Mouse (Mus musculus): ENCODE results near the gene Nrg3. TPM values are rescaled to one million over a fixed set of nuclear protein-coding genes. Genes with fewer than 3 reads are reported as not detected.

The Nrg3 gene
- polyA plus RNA-seq (2012; rRNA removed) = 11.0 and 12.8 TPM in 2 replicates

DNA sequence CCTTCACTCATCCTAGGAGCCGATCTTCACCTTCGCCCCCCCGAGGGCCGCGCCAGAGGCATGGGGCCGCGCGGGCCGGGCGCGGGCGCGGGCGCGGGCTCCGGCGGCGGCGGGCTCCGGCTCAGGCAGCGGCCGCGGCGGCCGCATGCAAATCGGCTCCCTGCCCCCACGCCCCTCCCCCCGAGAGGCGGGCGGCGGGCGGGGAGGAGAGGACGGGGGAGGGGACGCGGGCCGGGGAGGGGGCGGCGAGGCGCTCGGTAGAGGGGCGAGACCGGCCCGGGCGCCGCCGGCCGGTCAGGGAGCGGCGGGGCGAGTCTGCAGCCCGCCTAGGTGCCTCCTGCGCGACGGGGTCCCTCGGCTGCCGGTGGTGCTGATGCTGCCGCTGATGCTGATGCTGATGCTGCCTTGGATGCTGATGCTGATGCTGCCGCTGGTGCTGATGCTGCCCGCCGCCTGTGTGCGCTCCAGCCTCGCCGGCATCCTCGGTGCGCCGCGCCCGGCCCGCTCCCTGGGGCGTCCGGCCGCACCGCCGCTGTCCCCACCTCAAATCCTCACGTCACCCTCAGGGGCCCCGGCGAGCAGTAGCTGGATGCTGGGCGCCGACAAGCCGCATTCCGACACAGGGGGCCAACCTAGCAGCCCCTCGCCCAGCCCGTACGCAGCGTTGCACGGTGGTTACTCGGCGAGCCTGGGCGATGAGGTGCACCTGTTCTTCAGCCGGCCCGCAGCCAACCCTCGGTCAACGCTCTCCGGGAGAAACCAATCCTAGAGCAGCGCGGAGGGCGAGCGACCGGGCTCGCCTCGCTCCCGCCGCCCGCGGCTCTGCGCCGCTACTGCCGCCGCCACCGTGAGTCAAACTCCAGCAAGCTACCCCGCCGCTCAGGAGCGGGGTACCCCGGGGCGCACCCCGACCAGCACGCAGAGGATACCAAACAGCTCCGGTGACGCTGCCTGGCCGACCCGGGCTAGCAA lies at the start of gene Nrg3:
Nrg3 (minus strand) TSS at position 299 of the 972 bp plus-strand sequence.

All from central nervous system, embryonic 14 days (tissue).